Mouse (Mus musculus): ENCODE results near the gene Hells. TPM values are rescaled to one million over a fixed set of nuclear protein-coding genes. Genes with fewer than 3 reads are reported as not detected.
A peak's percentile ranks its signal among the peaks of the same experiment; 100 is the strongest.

Gene Hells
- polyA plus RNA-seq, 1 experiment from 2014 or later, result 18.1 TPM

GRCm38 (mm10) chr19:38930252-38930787, 395 bp upstream of the Hells start:
- WGBS, result 1% methylated on average over 23 of the region's 23 CpGs
- Histone ChIP-seq H3K9me3 (ENCODE audit: control insufficient read depth, low read length) (no peaks in the 10 kb centered on the region), H3K4me2 (ENCODE audit: low read length) (peak overlapping the region; percentile 99), H3K9ac (replicated peaks; ENCODE audit: low read depth, low read length) (peak overlapping the region; percentile 88), H3K4me3 (replicated peaks; ENCODE audit: low read length) (peak overlapping the region; percentile 67), H3K27me3 (replicated peaks; ENCODE audit: control insufficient read depth, insufficient read depth, low read length) (no peaks in the 10 kb centered on the region), H3K36me3 (ENCODE audit: control insufficient read depth, insufficient read depth) (no peaks in the 10 kb centered on the region), H3K4me1 (replicated peaks; ENCODE audit: control insufficient read depth, insufficient read depth, low read length) (peaks cover 10% of the 10 kb centered on the region), H3K27ac (ENCODE audit: low read length) (no peak overlapping the region)
- ATAC-seq, result peak; percentile 29

- peak overlapping the region; percentile 88 for H3K9ac ChIP-seq (replicated peaks; ENCODE audit: low read depth, low read length)
- 0% methylated on average over 6 of the region's 6 CpGs for WGBS
- H3K4me1 ChIP-seq (replicated peaks; ENCODE audit: control insufficient read depth, insufficient read depth, low read length), result peaks cover 10% of the 10 kb centered on the region
- ATAC-seq, result no peak
- no peak overlapping the region for H3K27ac ChIP-seq (ENCODE audit: low read length)
- no peaks in the 10 kb centered on the region for H3K27me3 ChIP-seq (replicated peaks; ENCODE audit: control insufficient read depth, insufficient read depth, low read length)
- peak overlapping the region; percentile 99 for H3K4me2 ChIP-seq (ENCODE audit: low read length)
- H3K4me3 ChIP-seq (replicated peaks; ENCODE audit: low read length), result peak overlapping the region; percentile 67
- H3K9me3 ChIP-seq (ENCODE audit: control insufficient read depth, low read length), result no peaks in the 10 kb centered on the region
- H3K36me3 ChIP-seq (ENCODE audit: control insufficient read depth, insufficient read depth), result no peaks in the 10 kb centered on the region
Observed at GRCm38 (mm10) chr19:38931566-38931890, 813 bp downstream of the Hells start.

GRCm38 (mm10) chr19:38944590-38945307, 14.0 kb downstream of the Hells start:
- no peaks in the 10 kb centered on the region for H3K4me1 ChIP-seq (replicated peaks; ENCODE audit: control insufficient read depth, insufficient read depth, low read length)
- no peak overlapping the region for H3K9ac ChIP-seq (replicated peaks; ENCODE audit: low read depth, low read length)
- H3K9me3 ChIP-seq (ENCODE audit: control insufficient read depth, low read length), result no peaks in the 10 kb centered on the region
- H3K27ac ChIP-seq (ENCODE audit: low read length), result no peak overlapping the region
- no peak overlapping the region for H3K4me3 ChIP-seq (replicated peaks; ENCODE audit: low read length)
- H3K36me3 ChIP-seq (ENCODE audit: control insufficient read depth, insufficient read depth), result no peaks in the 10 kb centered on the region
- H3K4me2 ChIP-seq (ENCODE audit: low read length), result no peak overlapping the region
- WGBS, result 90% methylated on average over 2 of the region's 2 CpGs
- no peaks in the 10 kb centered on the region for H3K27me3 ChIP-seq (replicated peaks; ENCODE audit: control insufficient read depth, insufficient read depth, low read length)
- no peak for ATAC-seq

- no peak overlapping the region for H3K4me3 ChIP-seq (replicated peaks; ENCODE audit: low read length)
- no peaks in the 10 kb centered on the region for H3K27me3 ChIP-seq (replicated peaks; ENCODE audit: control insufficient read depth, insufficient read depth, low read length)
- no peaks in the 10 kb centered on the region for H3K36me3 ChIP-seq (ENCODE audit: control insufficient read depth, insufficient read depth)
- no peak overlapping the region for H3K9ac ChIP-seq (replicated peaks; ENCODE audit: low read depth, low read length)
- no peaks in the 10 kb centered on the region for H3K9me3 ChIP-seq (ENCODE audit: control insufficient read depth, low read length)
- WGBS, result 57% methylated on average over 6 of the region's 6 CpGs
- no peak overlapping the region for H3K27ac ChIP-seq (ENCODE audit: low read length)
- ATAC-seq, result no peak
- no peaks in the 10 kb centered on the region for H3K4me1 ChIP-seq (replicated peaks; ENCODE audit: control insufficient read depth, insufficient read depth, low read length)
- H3K4me2 ChIP-seq (ENCODE audit: low read length), result no peak overlapping the region
Observed at GRCm38 (mm10) chr19:38970741-38971140, 40.0 kb downstream of the Hells start.

- H3K4me2 ChIP-seq (ENCODE audit: low read length), result no peak overlapping the region
- WGBS, result 74% methylated on average over 5 of the region's 5 CpGs
- no peaks in the 10 kb centered on the region for H3K4me1 ChIP-seq (replicated peaks; ENCODE audit: control insufficient read depth, insufficient read depth, low read length)
- no peak overlapping the region for H3K4me3 ChIP-seq (replicated peaks; ENCODE audit: low read length)
- ATAC-seq, result no peak
- H3K9me3 ChIP-seq (ENCODE audit: control insufficient read depth, low read length), result no peaks in the 10 kb centered on the region
- no peak overlapping the region for H3K27ac ChIP-seq (ENCODE audit: low read length)
- no peaks in the 10 kb centered on the region for H3K36me3 ChIP-seq (ENCODE audit: control insufficient read depth, insufficient read depth)
- no peak overlapping the region for H3K9ac ChIP-seq (replicated peaks; ENCODE audit: low read depth, low read length)
- no peaks in the 10 kb centered on the region for H3K27me3 ChIP-seq (replicated peaks; ENCODE audit: control insufficient read depth, insufficient read depth, low read length)
Observed at GRCm38 (mm10) chr19:38972581-38972980, 41.9 kb downstream of the Hells start.

GRCm38 (mm10) chr19:38973666-38974065, 43.0 kb downstream of the Hells start:
- Histone ChIP-seq H3K4me1 (replicated peaks; ENCODE audit: control insufficient read depth, insufficient read depth, low read length) (no peaks in the 10 kb centered on the region), H3K9me3 (ENCODE audit: control insufficient read depth, low read length) (no peaks in the 10 kb centered on the region), H3K27me3 (replicated peaks; ENCODE audit: control insufficient read depth, insufficient read depth, low read length) (no peaks in the 10 kb centered on the region), H3K27ac (ENCODE audit: low read length) (no peak overlapping the region), H3K9ac (replicated peaks; ENCODE audit: low read depth, low read length) (no peak overlapping the region), H3K4me3 (replicated peaks; ENCODE audit: low read length) (no peak overlapping the region), H3K36me3 (ENCODE audit: control insufficient read depth, insufficient read depth) (no peaks in the 10 kb centered on the region), H3K4me2 (ENCODE audit: low read length) (no peak overlapping the region)
- 0 out of 2 replicates have a peak, but pooled peaks have one; percentile 10 for ATAC-seq
- WGBS, result 59% methylated on average over 7 of the region's 7 CpGs

- ATAC-seq, result no peak
- H3K4me2 ChIP-seq (ENCODE audit: low read length), result no peak overlapping the region
- no peaks in the 10 kb centered on the region for H3K36me3 ChIP-seq (ENCODE audit: control insufficient read depth, insufficient read depth)
- no peak overlapping the region for H3K4me3 ChIP-seq (replicated peaks; ENCODE audit: low read length)
- no peak overlapping the region for H3K27ac ChIP-seq (ENCODE audit: low read length)
- H3K27me3 ChIP-seq (replicated peaks; ENCODE audit: control insufficient read depth, insufficient read depth, low read length), result no peaks in the 10 kb centered on the region
- no peaks in the 10 kb centered on the region for H3K4me1 ChIP-seq (replicated peaks; ENCODE audit: control insufficient read depth, insufficient read depth, low read length)
- no peaks in the 10 kb centered on the region for H3K9me3 ChIP-seq (ENCODE audit: control insufficient read depth, low read length)
- H3K9ac ChIP-seq (replicated peaks; ENCODE audit: low read depth, low read length), result no peak overlapping the region
Observed at GRCm38 (mm10) chr19:38976269-38976668, 45.6 kb downstream of the Hells start.

- H3K4me1 ChIP-seq (replicated peaks; ENCODE audit: control insufficient read depth, insufficient read depth, low read length), result no peaks in the 10 kb centered on the region
- H3K9ac ChIP-seq (replicated peaks; ENCODE audit: low read depth, low read length), result no peak overlapping the region
- H3K36me3 ChIP-seq (ENCODE audit: control insufficient read depth, insufficient read depth), result no peaks in the 10 kb centered on the region
- no peak overlapping the region for H3K4me2 ChIP-seq (ENCODE audit: low read length)
- H3K4me3 ChIP-seq (replicated peaks; ENCODE audit: low read length), result no peak overlapping the region
- H3K27ac ChIP-seq (ENCODE audit: low read length), result no peak overlapping the region
- no peaks in the 10 kb centered on the region for H3K27me3 ChIP-seq (replicated peaks; ENCODE audit: control insufficient read depth, insufficient read depth, low read length)
- no peaks in the 10 kb centered on the region for H3K9me3 ChIP-seq (ENCODE audit: control insufficient read depth, low read length)
- WGBS, result 0% methylated on average over 1 of the region's 1 CpGs
- ATAC-seq, result no peak
Observed at GRCm38 (mm10) chr19:38981966-38982365, 51.3 kb downstream of the Hells start.

GRCm38 (mm10) chr19:38998248-38998647, 67.5 kb downstream of the Hells start:
- no peak for ATAC-seq
- H3K9ac ChIP-seq (replicated peaks; ENCODE audit: low read depth, low read length), result no peak overlapping the region
- no peaks in the 10 kb centered on the region for H3K36me3 ChIP-seq (ENCODE audit: control insufficient read depth, insufficient read depth)
- WGBS, result 88% methylated on average over 4 of the region's 4 CpGs
- H3K4me1 ChIP-seq (replicated peaks; ENCODE audit: control insufficient read depth, insufficient read depth, low read length), result no peaks in the 10 kb centered on the region
- H3K4me3 ChIP-seq (replicated peaks; ENCODE audit: low read length), result no peak overlapping the region
- H3K4me2 ChIP-seq (ENCODE audit: low read length), result no peak overlapping the region
- H3K27me3 ChIP-seq (replicated peaks; ENCODE audit: control insufficient read depth, insufficient read depth, low read length), result no peaks in the 10 kb centered on the region
- H3K9me3 ChIP-seq (ENCODE audit: control insufficient read depth, low read length), result no peaks in the 10 kb centered on the region
- H3K27ac ChIP-seq (ENCODE audit: low read length), result no peak overlapping the region

- Histone ChIP-seq H3K4me2 (ENCODE audit: low read length) (no peak overlapping the region), H3K4me1 (replicated peaks; ENCODE audit: control insufficient read depth, insufficient read depth, low read length) (no peaks in the 10 kb centered on the region), H3K27ac (ENCODE audit: low read length) (no peak overlapping the region), H3K9me3 (ENCODE audit: control insufficient read depth, low read length) (no peaks in the 10 kb centered on the region), H3K4me3 (replicated peaks; ENCODE audit: low read length) (no peak overlapping the region), H3K9ac (replicated peaks; ENCODE audit: low read depth, low read length) (no peak overlapping the region), H3K27me3 (replicated peaks; ENCODE audit: control insufficient read depth, insufficient read depth, low read length) (no peaks in the 10 kb centered on the region), H3K36me3 (ENCODE audit: control insufficient read depth, insufficient read depth) (no peaks in the 10 kb centered on the region)
- WGBS, result 93% methylated on average over 1 of the region's 1 CpGs
- ATAC-seq, result no peak
Observed at GRCm38 (mm10) chr19:38998676-38999075, 68.0 kb downstream of the Hells start.

Data from forebrain, embryonic 16.5 days (tissue).